Mouse (Mus musculus) kidney, adult 9 months (tissue): Measurements from ENCODE around the gene Flvcr2.
"Not testable (repeated sequence)": the region's sequence is repeated elsewhere in the genome, so short reads cannot be mapped to it uniquely, and the experiment has no call there.

Experiments used
- DNase-seq: peaks from one replicate; pipeline ENCODE4 v3.0.0; 2022

Gene Flvcr2

DNA sequence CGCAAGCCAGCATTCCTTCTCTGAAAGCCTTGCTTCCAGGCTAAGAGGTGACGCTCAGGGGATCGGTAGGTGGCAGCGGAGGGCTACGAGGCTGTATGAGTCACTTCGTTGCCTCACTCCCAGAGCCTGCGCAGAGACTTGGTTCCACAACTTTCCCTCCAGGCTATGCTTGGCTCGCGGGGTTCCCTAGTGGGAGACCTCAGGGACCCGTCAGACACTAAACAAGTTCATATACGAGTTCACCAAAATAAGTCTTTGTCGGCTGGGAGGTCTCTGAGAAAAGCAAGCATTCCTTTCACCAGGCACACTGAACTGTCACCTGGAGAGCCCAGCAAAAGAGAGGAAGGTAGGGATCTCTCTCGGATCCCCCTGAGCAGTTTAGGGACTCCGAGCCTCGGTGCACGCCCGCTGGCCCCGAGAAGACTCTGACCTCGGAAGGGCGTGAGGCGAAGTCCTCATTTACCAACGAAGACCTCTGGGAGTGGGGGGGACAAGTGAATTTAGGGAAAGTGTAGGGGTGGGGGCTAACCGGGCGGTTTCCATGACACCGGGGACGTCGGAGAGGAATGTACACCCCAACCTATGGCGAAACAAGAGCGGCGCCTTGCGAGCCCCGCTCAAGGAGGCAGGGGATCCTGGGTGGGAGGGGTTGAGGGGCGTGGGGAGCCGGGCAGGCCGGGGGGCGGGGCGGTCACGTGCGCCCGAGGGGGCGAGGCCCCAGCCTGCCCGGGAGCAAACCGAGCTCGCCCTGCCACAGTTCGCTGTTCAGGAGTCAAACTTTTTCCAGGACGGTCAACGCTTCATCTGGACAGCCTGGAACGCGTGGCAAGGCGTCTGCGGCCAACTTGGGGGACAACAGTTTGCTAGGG is at the start of gene Flvcr2:
Gene Flvcr2 (plus strand): TSS at position 713 of the 869 bp plus-strand sequence.
- DNase-seq = peak; percentile 91

DNA sequence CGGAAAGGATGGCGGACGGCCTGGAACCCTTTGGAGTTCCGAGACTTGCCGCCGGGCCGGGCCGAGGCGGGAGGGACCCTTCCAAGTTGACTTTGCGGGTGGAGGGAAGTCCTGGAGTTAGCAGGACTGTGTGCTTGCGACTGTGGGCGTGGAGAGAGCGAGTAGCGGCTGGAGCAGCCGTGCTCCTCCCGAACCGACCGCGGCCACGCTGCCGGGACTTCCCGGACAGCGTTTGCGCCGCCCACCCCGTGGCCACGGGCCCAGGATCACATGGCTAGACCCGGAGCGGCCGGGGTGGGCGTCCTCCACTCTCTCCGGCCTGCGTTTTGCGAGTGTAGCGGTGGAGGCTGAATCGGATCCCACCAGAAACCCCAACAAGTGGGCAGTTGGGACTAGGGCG is 48.2 kb upstream of the Flvcr2 start:
- DNase-seq = not testable (repeated sequence)

- DNase-seq = no peak
These were observed 46.0 kb upstream of the Flvcr2 start for GRCm38 (mm10) chr12:85700191-85700841.

- no peak for DNase-seq
These were observed 45.5 kb upstream of the Flvcr2 start for GRCm38 (mm10) chr12:85700842-85701223.

GRCm38 (mm10) chr12:85702166-85703055 is 43.9 kb upstream of the Flvcr2 start:
- DNase-seq = no peak

GRCm38 (mm10) chr12:85703507-85703906 is 42.8 kb upstream of the Flvcr2 start:
- no peak for DNase-seq

GRCm38 (mm10) chr12:85704566-85704965 is 41.8 kb upstream of the Flvcr2 start:
- DNase-seq = no peak

DNA sequence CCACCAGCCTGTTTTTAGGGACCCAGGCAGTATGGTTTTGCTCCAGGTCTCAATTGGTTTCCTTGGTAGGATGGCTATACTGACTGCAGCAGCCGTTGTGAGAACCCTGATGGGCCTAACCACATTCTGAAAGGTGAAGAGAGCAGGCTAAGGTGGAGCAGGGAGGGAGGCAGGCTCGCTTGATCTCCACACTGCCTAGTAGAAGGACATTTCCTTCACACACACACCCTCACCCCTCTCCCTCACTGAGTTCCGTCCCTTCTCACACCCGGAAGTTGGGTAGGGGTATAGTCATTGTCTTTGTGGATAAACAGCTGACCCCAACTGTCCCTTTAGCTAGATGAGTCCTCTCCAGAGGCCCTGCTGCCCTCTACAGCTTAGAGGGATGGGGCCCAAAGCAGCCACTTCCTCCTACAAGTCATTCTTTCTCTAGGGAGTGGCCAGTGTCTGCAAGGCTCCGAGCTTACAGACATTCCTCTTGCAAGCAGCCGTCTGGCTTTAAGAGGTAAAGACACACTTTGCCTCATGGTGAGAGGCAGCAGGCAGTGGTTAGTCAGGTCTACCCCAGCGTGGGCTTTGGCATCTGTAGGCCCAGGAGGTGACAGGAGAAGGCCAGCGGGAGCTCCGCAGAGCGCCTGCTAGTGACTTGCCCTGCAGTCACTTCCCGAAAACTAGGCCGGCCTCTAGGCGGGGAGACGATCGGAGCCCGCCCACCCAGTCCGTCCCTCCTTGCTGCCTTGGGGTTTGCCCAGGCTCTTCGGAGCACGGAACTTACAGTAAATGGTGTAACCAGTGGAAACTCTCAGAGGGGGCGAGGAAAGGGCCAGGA is 41.1 kb upstream of the Flvcr2 start:
- DNase-seq = peak; percentile 74

DNA sequence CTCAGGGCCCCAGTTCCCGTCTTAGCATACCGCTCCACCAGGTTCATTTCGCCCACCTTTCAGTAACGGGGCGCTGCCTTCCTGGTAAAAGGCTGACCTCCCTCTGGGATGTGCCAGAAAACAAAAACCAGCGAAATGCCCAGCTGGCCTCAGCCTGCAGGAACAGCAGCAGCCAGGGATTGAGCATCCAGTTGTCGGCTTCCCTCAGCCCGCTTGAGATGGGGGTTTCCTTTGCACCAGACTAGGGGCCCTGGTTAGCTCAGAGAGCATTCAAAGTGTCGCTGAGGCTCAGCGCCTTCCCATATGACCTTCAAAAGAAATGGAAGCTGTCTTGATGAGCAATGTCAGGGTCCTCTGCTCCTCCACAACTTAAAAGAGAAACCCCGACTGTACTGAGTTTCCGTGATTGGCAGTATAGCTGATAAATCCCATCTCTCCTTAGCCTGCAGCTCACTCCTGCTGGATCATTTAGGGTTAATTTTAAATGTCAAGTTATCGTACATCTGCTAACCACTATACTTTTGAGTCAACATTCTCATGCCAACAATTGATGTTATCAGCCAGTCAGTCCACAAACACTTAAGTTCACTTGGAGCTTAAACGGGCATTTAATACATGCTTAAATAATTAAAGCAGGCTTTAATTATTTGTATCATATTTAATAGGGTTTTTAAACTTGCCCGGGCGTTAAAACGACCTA is 40.4 kb upstream of the Flvcr2 start:
- DNase-seq = no peak

- no peak for DNase-seq
These were observed 39.4 kb upstream of the Flvcr2 start for GRCm38 (mm10) chr12:85706906-85707305.

- DNase-seq = no peak
These were observed 38.9 kb upstream of the Flvcr2 start for GRCm38 (mm10) chr12:85707391-85707790.

DNA sequence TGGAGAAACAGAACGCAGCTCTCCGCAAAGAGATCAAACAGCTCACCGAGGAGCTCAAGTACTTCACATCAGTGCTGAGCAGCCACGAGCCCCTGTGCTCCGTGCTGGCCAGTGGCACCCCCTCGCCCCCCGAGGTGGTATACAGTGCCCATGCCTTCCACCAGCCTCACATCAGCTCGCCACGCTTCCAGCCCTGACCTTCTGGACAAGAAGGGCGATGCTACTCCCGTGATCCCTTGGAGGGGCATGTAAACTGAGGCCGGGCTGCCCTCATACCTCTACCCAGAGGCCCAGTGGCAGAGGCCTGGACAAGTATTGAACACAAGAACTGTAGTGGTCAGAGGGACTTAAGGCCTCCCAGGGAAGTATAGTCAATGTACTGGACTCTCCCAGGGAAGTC is 37.8 kb upstream of the Flvcr2 start:
- DNase-seq = no peak

DNA sequence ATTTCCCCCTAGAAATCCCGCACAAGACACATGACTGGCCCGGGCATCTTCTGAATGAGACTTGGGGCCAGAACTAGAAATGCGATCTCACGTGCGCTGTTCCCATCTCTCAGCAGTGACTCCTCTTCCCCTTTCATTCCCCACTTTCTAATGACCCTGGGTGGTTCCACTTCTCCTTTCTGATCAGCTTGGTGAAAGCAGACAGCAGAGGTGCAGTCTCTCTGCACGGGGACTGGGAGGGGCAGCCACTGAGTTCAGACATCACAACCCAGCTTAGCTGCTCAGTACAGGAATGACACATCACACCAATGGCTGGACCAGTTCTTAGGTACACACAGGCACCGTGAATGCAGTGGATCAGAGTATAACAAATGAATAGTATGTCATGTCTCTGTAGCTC is 35.6 kb upstream of the Flvcr2 start:
- DNase-seq = no peak

DNA sequence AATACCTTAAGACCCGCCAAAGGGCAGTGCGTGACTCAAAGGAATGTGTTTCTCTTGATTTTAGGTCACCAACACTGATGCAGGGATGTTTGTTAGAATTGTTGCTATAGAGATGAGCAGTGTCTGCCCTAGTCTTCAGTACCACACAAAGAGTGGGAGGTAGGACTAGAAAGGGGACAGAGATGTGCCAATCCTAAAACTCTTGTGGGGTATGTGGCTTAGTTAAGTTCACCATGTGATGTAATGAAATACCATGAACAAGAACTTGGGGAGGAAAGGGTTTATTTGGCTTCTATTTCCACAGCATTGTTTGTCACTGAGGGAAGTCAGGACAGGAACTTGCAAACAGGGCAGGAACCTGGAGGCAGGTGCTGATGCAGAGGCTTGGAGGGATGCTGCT is 33.8 kb upstream of the Flvcr2 start:
- DNase-seq = no peak

DNA sequence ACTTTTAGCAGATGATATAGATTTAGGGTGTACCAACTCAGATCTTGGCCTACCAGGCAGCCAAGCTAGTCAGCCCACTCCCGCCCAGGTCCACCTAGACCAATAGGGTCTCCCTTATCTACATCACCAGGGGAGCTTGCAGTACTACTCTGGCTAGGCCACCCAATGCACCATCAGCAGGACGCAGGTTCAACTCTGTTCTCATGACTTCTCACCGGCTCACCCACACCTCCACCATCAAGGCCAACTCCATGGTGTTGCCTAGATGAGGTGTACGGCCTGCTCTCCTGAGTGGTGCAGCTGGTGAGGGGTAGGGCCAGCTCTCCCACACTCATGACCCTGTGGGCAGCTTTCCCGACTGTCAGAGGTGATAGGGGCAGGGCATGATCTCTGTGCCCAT is 32.2 kb upstream of the Flvcr2 start:
- DNase-seq = no peak

- no peak for DNase-seq
These were observed 21.0 kb upstream of the Flvcr2 start for GRCm38 (mm10) chr12:85725306-85725705.

DNA sequence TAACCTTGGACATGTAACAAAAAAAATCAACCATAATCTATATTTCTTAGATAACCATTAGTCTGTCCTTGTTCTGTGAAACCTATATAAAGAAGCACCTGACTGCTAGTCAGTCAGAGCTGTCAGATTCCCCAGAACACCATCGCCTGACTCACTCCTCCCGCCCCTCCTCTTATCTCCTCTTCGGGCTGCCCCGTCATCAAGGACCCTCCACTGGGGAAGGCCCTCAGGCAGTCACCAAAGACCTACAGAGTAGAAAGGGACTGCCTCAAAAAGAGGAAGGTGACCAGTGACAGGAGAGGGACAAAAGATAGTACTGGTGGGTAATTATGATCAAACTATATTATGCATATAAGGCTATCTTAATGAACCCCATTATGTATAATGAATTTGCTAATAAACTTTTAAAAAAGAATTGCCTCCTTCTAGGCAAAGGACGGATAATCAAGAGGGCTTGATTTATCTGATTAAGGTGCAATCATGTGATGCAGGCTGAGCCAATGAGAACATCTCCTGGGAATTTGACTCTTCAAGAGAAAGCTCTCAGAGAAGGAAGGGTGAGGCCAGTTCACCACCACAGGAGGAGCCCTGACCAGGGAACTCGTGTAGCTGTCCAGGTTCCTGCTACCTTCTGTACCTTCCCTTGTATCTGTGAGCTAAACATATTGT is 19.5 kb upstream of the Flvcr2 start:
- DNase-seq = no peak

- DNase-seq = no peak
These were observed 18.2 kb upstream of the Flvcr2 start for GRCm38 (mm10) chr12:85728181-85728580.

DNA sequence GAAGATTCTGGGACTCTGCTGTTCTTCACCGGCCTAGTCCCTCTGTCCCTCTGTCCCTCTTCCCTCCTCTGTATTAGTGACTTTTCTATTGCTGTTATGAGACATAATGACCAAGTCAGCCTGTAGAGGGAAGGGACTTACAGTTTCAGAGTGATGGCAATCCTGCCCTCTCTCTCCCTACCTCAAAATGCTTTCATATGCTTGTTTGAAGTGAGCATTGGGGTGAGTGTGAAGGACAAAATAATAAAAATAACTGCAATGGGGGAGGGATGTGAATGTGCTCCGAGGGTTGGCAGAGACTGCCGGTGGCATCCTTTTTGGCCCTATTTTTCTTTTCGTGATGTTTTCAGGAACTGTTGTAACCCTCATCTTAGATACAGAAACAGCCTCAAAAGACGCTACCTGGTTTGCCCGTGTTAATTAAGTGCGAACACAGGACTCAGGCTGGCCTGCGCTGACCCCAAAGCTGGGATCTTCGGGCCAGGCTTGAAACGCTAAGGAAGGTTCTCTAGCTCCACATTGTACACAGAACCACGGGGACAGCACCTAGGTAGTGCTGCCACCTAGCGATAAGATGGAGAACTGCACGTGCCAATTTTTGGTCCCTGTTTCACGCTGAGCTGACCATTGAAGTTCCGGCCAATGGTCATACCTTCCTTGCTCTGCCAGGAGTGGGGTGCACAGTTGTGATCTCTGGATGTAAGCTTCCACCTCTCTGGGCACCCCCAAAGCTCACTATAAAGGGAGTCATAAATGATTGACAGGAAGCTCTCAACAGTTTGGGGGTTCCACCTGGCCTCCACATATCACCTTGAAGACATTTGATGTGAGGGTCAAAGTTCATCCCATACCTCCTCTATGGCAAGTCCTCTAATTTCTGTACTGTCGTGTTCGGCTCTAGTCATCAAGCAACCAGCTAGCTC is 17.1 kb upstream of the Flvcr2 start:
- peak; percentile 65 for DNase-seq

GRCm38 (mm10) chr12:85729945-85730290 is 16.4 kb upstream of the Flvcr2 start:
- no peak for DNase-seq
